Mouse (Mus musculus) left cerebral cortex, postnatal 10 days (tissue): ENCODE data around the gene Tspan31. TPM values are rescaled to one million over a fixed set of nuclear protein-coding genes. Genes with fewer than 3 reads are reported as not detected.

Experiments
- DNase-seq, 2 experiments: peaks; one replicate each; pipeline ENCODE4 v3.0.0; 2021 to 2022; ENCODE audit warnings: low spot score in 2 of 2, mixed read lengths in 1 of 2; ENCODE audit errors: extremely low spot score in 1 of 2
- intact Hi-C: fragments of 180-260 bp; cut with DNase I; formaldehyde crosslinking; loops from one replicate; pipeline ENCODE4 v1.15.1; 2025
- total RNA-seq, 2 experiments: library from RNA; stranded (reverse); gene quantifications; 2 replicates each; pipeline ENCODE4 v1.2.3; 2021

The Tspan31 gene
- 10 to 100 TPM; 65.2 to 67.9 TPM for total RNA-seq

- DNase-seq: peak; percentile 92 to 96
- intact Hi-C loops: no loop called here
These were observed at the start of gene Tspan31 for GRCm38 (mm10) chr10:127070190-127071121. TSS of gene Tspan31 (minus strand) at chr10:127070264.

GRCm38 (mm10) chr10:127119229-127119628 lies 49.2 kb upstream of the Tspan31 start:
- intact Hi-C loops: no loop called here

GRCm38 (mm10) chr10:127118470-127118869 lies 48.4 kb upstream of the Tspan31 start:
- intact Hi-C loops: no loop called here

More at GRCm38 (mm10) chr10:127119229-127119628, 49.2 kb upstream of the Tspan31 start:
- DNase-seq: no peak

GRCm38 (mm10) chr10:127115068-127115467 lies 45.0 kb upstream of the Tspan31 start:
- DNase-seq: no peak
- intact Hi-C loops: no loop called here

More at GRCm38 (mm10) chr10:127118470-127118869, 48.4 kb upstream of the Tspan31 start:
- no peak for DNase-seq

- intact Hi-C loops: no loop called here
- no peak for DNase-seq
These were observed 44.3 kb upstream of the Tspan31 start for GRCm38 (mm10) chr10:127114408-127114807.

GRCm38 (mm10) chr10:127111001-127111887 lies 41.2 kb upstream of the Tspan31 start:
- intact Hi-C loops: no loop called here
- DNase-seq: no peak

- intact Hi-C loops: no loop called here
- DNase-seq: no peak
These were observed 38.2 kb upstream of the Tspan31 start for GRCm38 (mm10) chr10:127108262-127108583.

- intact Hi-C loops: no loop called here
- no peak for DNase-seq
These were observed 37.6 kb upstream of the Tspan31 start for GRCm38 (mm10) chr10:127107563-127108261.

- intact Hi-C loops: no loop called here
- DNase-seq: no peak
These were observed 33.6 kb upstream of the Tspan31 start for GRCm38 (mm10) chr10:127103631-127104030.

GRCm38 (mm10) chr10:127101151-127101550 lies 31.1 kb upstream of the Tspan31 start:
- intact Hi-C loops: no loop called here
- no peak for DNase-seq

GRCm38 (mm10) chr10:127100414-127100813 lies 30.4 kb upstream of the Tspan31 start:
- intact Hi-C loops: no loop called here

GRCm38 (mm10) chr10:127099868-127100267 lies 29.8 kb upstream of the Tspan31 start:
- intact Hi-C loops: no loop called here
- DNase-seq: peak in 1 of 2 experiments; percentile 18

More at GRCm38 (mm10) chr10:127100414-127100813, 30.4 kb upstream of the Tspan31 start:
- DNase-seq: no peak

- intact Hi-C loops: no loop called here
These were observed 29.1 kb upstream of the Tspan31 start for GRCm38 (mm10) chr10:127099191-127099590.

GRCm38 (mm10) chr10:127098514-127098913 lies 28.4 kb upstream of the Tspan31 start:
- no peak for DNase-seq
- intact Hi-C loops: no loop called here

More at GRCm38 (mm10) chr10:127099191-127099590, 29.1 kb upstream of the Tspan31 start:
- no peak for DNase-seq

- peak in 1 of 2 experiments; percentile 50 for DNase-seq
- intact Hi-C loops: no loop called here
These were observed 24.3 kb upstream of the Tspan31 start for GRCm38 (mm10) chr10:127094382-127094802.

GRCm38 (mm10) chr10:127092742-127093141 lies 22.7 kb upstream of the Tspan31 start:
- intact Hi-C loops: no loop called here
- no peak for DNase-seq

- intact Hi-C loops: no loop called here
- peak in 1 of 2 experiments; percentile 71 for DNase-seq
These were observed 21.7 kb upstream of the Tspan31 start for GRCm38 (mm10) chr10:127091507-127092396.
